Mouse (Mus musculus) cortical plate, adult 2 months (tissue): Measurements from ENCODE around the gene Chmp1a.

ENCODE experiments used
- CTCF ChIP-seq: fragments of 200-500 bp; IDR thresholded peaks from 2 replicates; pipeline ENCODE4 v1.5.1; 2011; ENCODE audit warnings: mild to moderate bottlenecking, control low read depth, low read length; ENCODE audit not compliant: insufficient read depth; ENCODE audit errors: extremely low read depth
- POLR2A ChIP-seq: fragments of 200-500 bp; IDR thresholded peaks from 2 replicates; pipeline ENCODE4 v1.6.1; 2011; ENCODE audit warnings: mild to moderate bottlenecking, low read length, control low read depth; ENCODE audit not compliant: insufficient read depth; ENCODE audit errors: extremely low read depth

- TF ChIP-seq CTCF (no peak), POLR2A (no peak)
These were observed 24.6 kb downstream of the Chmp1a start for GRCm38 (mm10) chr8:123188006-123188405.
